Mouse (Mus musculus) Patski (cell line): Measurements from ENCODE around the gene Npas3. TPM values are rescaled to one million over a fixed set of nuclear protein-coding genes. Genes with fewer than 3 reads are reported as not detected.

ENCODE experiments used
- ATAC-seq: fragments of 100-300 bp; one replicate; pipeline ENCODE4 v1.8.0; 2021
- CTCF ChIA-PET: fragments of 350-600 bp; sonication (Branson Sonifier 250); formaldehyde crosslinking; loops from one replicate; lab custom pipeline; 2022; ENCODE audit warnings: inconsistent platforms; lab: Charles Lee
- POLR2A ChIA-PET: fragments of 350-600 bp; sonication (Branson Sonifier 250); formaldehyde crosslinking; loops from one replicate; lab custom pipeline; 2022; ENCODE audit warnings: antibody characterized with exemption, inconsistent platforms; lab: Charles Lee
- DNase-seq: peaks from one replicate; pipeline ENCODE4 v3.0.0-alpha.2; 2011; ENCODE audit warnings: low read depth, low spot score
- H3K27me3 ChIP-seq: fragments of 371-371 bp; one replicate; pipeline ENCODE4 v1.5.1; 2021
- CTCF ChIP-seq: fragments of 100-300 bp; IDR thresholded peaks from one replicate; pipeline ENCODE4 v1.5.1; 2021
- in situ Hi-C: fragments of 300-500 bp; cut with MboI; formaldehyde crosslinking; loops from 3 replicates; pipeline ENCODE4 v1.11.1; 2018; ENCODE audit warnings: low pct_unique_long_range_greater_than_20kb, mixed read lengths
- polyA plus RNA-seq: library from polyadenylated mRNA; unstranded; gene quantifications from one replicate; pipeline ENCODE4 v1.2.3, GENCODE M21; 2021

Npas3 gene
- polyA plus RNA-seq, 1 experiment from 2014 or later, result 0.08 TPM

- CTCF ChIA-PET, result interaction anchor here (0.8 to 3.6 kb wide), 2 partner anchors 8 to 13 kb away, joined by 3 to 9 read pairs; no protein-coding TSS in a partner anchor
- no peaks in the 10 kb centered on the region for H3K27me3 ChIP-seq
- TF ChIP-seq CTCF, result no peak
- no peak for DNase-seq
- ATAC-seq, result no peak
- in situ Hi-C loops, result no loop called here
- POLR2A ChIA-PET, result no interaction called here
Observed at GRCm38 (mm10) chr12:53789501-53789900, 541.0 kb downstream of the Npas3 start.

- no peak for TF ChIP-seq CTCF
- DNase-seq (no peak), ATAC-seq (no peak)
- in situ Hi-C loops, result no loop called here
- ChIA-PET CTCF (no interaction called here), POLR2A (no interaction called here)
- no peaks in the 10 kb centered on the region for H3K27me3 ChIP-seq
Observed at GRCm38 (mm10) chr12:53794718-53795400, 546.4 kb downstream of the Npas3 start.

GRCm38 (mm10) chr12:53801831-53802230 is 553.4 kb downstream of the Npas3 start:
- no peak for DNase-seq
- CTCF ChIA-PET, result no interaction called here
- ATAC-seq, result no peak
- in situ Hi-C loops, result no loop called here
- no peaks in the 10 kb centered on the region for H3K27me3 ChIP-seq
- POLR2A ChIA-PET, result interaction anchor here (0.7 kb wide), 1 partner anchor 43 kb away, joined by 3 read pairs; no protein-coding TSS in a partner anchor
- TF ChIP-seq CTCF, result no peak

GRCm38 (mm10) chr12:53802381-53802780 is 553.9 kb downstream of the Npas3 start:
- DNase-seq (no peak), ATAC-seq (no peak)
- ChIA-PET POLR2A (interaction anchor here (0.7 kb wide), 1 partner anchor 43 kb away, joined by 3 read pairs; no protein-coding TSS in a partner anchor), CTCF (interaction anchor here (1.4 kb wide), 1 partner anchor 13 kb away, joined by 3 read pairs; no protein-coding TSS in a partner anchor)
- in situ Hi-C loops, result no loop called here
- H3K27me3 ChIP-seq, result no peaks in the 10 kb centered on the region
- no peak for TF ChIP-seq CTCF

GRCm38 (mm10) chr12:53810081-53810480 is 561.6 kb downstream of the Npas3 start:
- POLR2A ChIA-PET, result no interaction called here

GRCm38 (mm10) chr12:53814291-53814690 is 565.8 kb downstream of the Npas3 start:
- in situ Hi-C loops, result no loop called here
- ChIA-PET CTCF (interaction anchor here (1.5 to 1.6 kb wide), 2 partner anchors 10 to 36 kb away, joined by 3 read pairs; no protein-coding TSS in a partner anchor), POLR2A (no interaction called here)
- ATAC-seq, result no peak
- no peak for TF ChIP-seq CTCF
- DNase-seq, result no peak
- no peaks in the 10 kb centered on the region for H3K27me3 ChIP-seq

More at GRCm38 (mm10) chr12:53810081-53810480, 561.6 kb downstream of the Npas3 start:
- H3K27me3 ChIP-seq, result no peaks in the 10 kb centered on the region
- no peak for ATAC-seq
- CTCF ChIA-PET, result no interaction called here
- DNase-seq, result no peak
- in situ Hi-C loops, result no loop called here
- TF ChIP-seq CTCF, result no peak

- POLR2A ChIA-PET, result no interaction called here
- no peak for TF ChIP-seq CTCF
- in situ Hi-C loops, result no loop called here
- H3K27me3 ChIP-seq, result no peaks in the 10 kb centered on the region
- no peak for DNase-seq
- ATAC-seq, result no peak
- CTCF ChIA-PET, result no interaction called here
Observed at GRCm38 (mm10) chr12:53819982-53820381, 571.5 kb downstream of the Npas3 start.

GRCm38 (mm10) chr12:53822881-53823280 is 574.4 kb downstream of the Npas3 start:
- ChIA-PET POLR2A (no interaction called here), CTCF (no interaction called here)
- ATAC-seq (no peak), DNase-seq (no peak)
- no peak for TF ChIP-seq CTCF
- in situ Hi-C loops, result no loop called here
- H3K27me3 ChIP-seq, result no peaks in the 10 kb centered on the region

- POLR2A ChIA-PET, result no interaction called here
- DNase-seq (no peak), ATAC-seq (no peak)
- in situ Hi-C loops, result no loop called here
- TF ChIP-seq CTCF, result no peak
- CTCF ChIA-PET, result interaction anchor here (1.1 kb wide), 1 partner anchor 10 kb away, joined by 3 read pairs; no protein-coding TSS in a partner anchor
- H3K27me3 ChIP-seq, result no peaks in the 10 kb centered on the region
Observed at GRCm38 (mm10) chr12:53825251-53825650, 576.8 kb downstream of the Npas3 start.

GRCm38 (mm10) chr12:53825898-53826605 is 577.6 kb downstream of the Npas3 start:
- ChIA-PET POLR2A (interaction anchor here (0.6 kb wide), 1 partner anchor 183 kb away, joined by 3 read pairs; no protein-coding TSS in a partner anchor), CTCF (no interaction called here)
- TF ChIP-seq CTCF, result no peak
- no peak for DNase-seq
- H3K27me3 ChIP-seq, result no peaks in the 10 kb centered on the region
- in situ Hi-C loops, result no loop called here
- ATAC-seq, result no peak

GRCm38 (mm10) chr12:53826812-53827211 is 578.3 kb downstream of the Npas3 start:
- ATAC-seq (no peak), DNase-seq (no peak)
- ChIA-PET POLR2A (interaction anchor here (0.6 kb wide), 1 partner anchor 184 kb away, joined by 3 read pairs; no protein-coding TSS in a partner anchor), CTCF (no interaction called here)
- H3K27me3 ChIP-seq, result no peaks in the 10 kb centered on the region
- in situ Hi-C loops, result no loop called here
- no peak for TF ChIP-seq CTCF
